Mouse (Mus musculus) bone marrow macrophage, adult 2 months (primary cell): ENCODE data around the gene Col13a1. TPM values are rescaled to one million over a fixed set of nuclear protein-coding genes. Genes with fewer than 3 reads are reported as not detected.

Experiments used
- H3K27ac ChIP-seq: 2 replicates; pipeline ENCODE4 v1.5.1; 2012; ENCODE audit warnings: low read depth, low read length; ENCODE audit not compliant: insufficient read depth
- H3K4me1 ChIP-seq: 2 replicates; pipeline ENCODE4 v1.6.1; 2012; ENCODE audit warnings: low read length; ENCODE audit not compliant: control insufficient read depth, insufficient read depth
- H3K4me3 ChIP-seq: 2 replicates; pipeline ENCODE4 v1.5.1; 2012; ENCODE audit warnings: mild to moderate bottlenecking, low read length, moderate library complexity; ENCODE audit not compliant: insufficient read depth
- CTCF ChIP-seq: IDR thresholded peaks from 2 replicates; pipeline ENCODE4 v1.5.1; 2012; ENCODE audit warnings: low read depth, mild to moderate bottlenecking, low read length, moderate library complexity
- POLR2A ChIP-seq: IDR thresholded peaks from 2 replicates; pipeline ENCODE4 v1.6.1; 2012; ENCODE audit warnings: mild to moderate bottlenecking, low read depth, low read length, borderline replicate concordance
- polyA plus RNA-seq: library from polyadenylated mRNA; stranded (reverse); fragments of >200 nt; gene quantifications from 2 replicates; pipeline ENCODE4 v1.2.4, GENCODE M21; 2012; ENCODE audit not compliant: missing spikeins, insufficient read depth, insufficient read length

Gene Col13a1
- polyA plus RNA-seq, 1 experiment = not detected

GRCm38 (mm10) chr10:62007958-62008357 lies 29.1 kb upstream of the Col13a1 start:
- Histone ChIP-seq H3K27ac (no peak overlapping the region), H3K4me3 (no peak overlapping the region), H3K4me1 (no peaks in the 10 kb centered on the region)
- TF ChIP-seq POLR2A (no peak), CTCF (no peak)

GRCm38 (mm10) chr10:62006371-62006770 lies 27.5 kb upstream of the Col13a1 start:
- no peaks in the 10 kb centered on the region for H3K4me1 ChIP-seq
- H3K4me3 ChIP-seq = no peak overlapping the region
- no peak overlapping the region for H3K27ac ChIP-seq
- TF ChIP-seq POLR2A (no peak), CTCF (no peak)

- no peak overlapping the region for H3K4me3 ChIP-seq
- TF ChIP-seq CTCF = no peak
- no peak for TF ChIP-seq POLR2A
These were observed 21.3 kb upstream of the Col13a1 start for GRCm38 (mm10) chr10:62000216-62000615.

GRCm38 (mm10) chr10:61999766-62000165 lies 20.9 kb upstream of the Col13a1 start:
- no peak for TF ChIP-seq POLR2A
- no peak for TF ChIP-seq CTCF

More at GRCm38 (mm10) chr10:62000216-62000615, 21.3 kb upstream of the Col13a1 start:
- Histone ChIP-seq H3K4me1 (no peaks in the 10 kb centered on the region), H3K27ac (no peak overlapping the region)

GRCm38 (mm10) chr10:61991481-61992424 lies 12.8 kb upstream of the Col13a1 start:
- H3K27ac ChIP-seq = no peak overlapping the region
- H3K4me3 ChIP-seq = no peak overlapping the region
- H3K4me1 ChIP-seq = no peaks in the 10 kb centered on the region
- TF ChIP-seq POLR2A = no peak
- TF ChIP-seq CTCF = no peak; the same call in 1 of the 2 replicates

More at GRCm38 (mm10) chr10:61999766-62000165, 20.9 kb upstream of the Col13a1 start:
- Histone ChIP-seq H3K4me1 (no peaks in the 10 kb centered on the region), H3K27ac (no peak overlapping the region), H3K4me3 (no peak overlapping the region)

GRCm38 (mm10) chr10:61980424-61980823 lies 1.5 kb upstream of the Col13a1 start:
- no peak overlapping the region for H3K4me3 ChIP-seq
- no peak overlapping the region for H3K27ac ChIP-seq
- TF ChIP-seq POLR2A = no peak
- peak; percentile 80 for TF ChIP-seq CTCF
- H3K4me1 ChIP-seq = peaks cover 3% of the 10 kb centered on the region; the same call in 1 of the 2 replicates

GRCm38 (mm10) chr10:61978112-61978865 lies 619 bp downstream of the Col13a1 start:
- Histone ChIP-seq H3K4me1 (peaks cover 3% of the 10 kb centered on the region; the same call in 1 of the 2 replicates), H3K27ac (no peak overlapping the region), H3K4me3 (no peak overlapping the region)
- TF ChIP-seq POLR2A (no peak), CTCF (no peak)

- Histone ChIP-seq H3K4me1 (peaks cover 3% of the 10 kb centered on the region; the same call in 1 of the 2 replicates), H3K27ac (no peak overlapping the region), H3K4me3 (no peak overlapping the region)
- TF ChIP-seq CTCF (no peak), POLR2A (no peak)
These were observed 1.4 kb downstream of the Col13a1 start for GRCm38 (mm10) chr10:61977392-61978096.

- TF ChIP-seq POLR2A (no peak), CTCF (no peak)
- H3K27ac ChIP-seq = no peak overlapping the region
- peaks cover 3% of the 10 kb centered on the region; the same call in 1 of the 2 replicates for H3K4me1 ChIP-seq
- H3K4me3 ChIP-seq = no peak overlapping the region
These were observed 1.9 kb downstream of the Col13a1 start for GRCm38 (mm10) chr10:61976987-61977386.

- Histone ChIP-seq H3K4me3 (no peak overlapping the region), H3K4me1 (no peaks in the 10 kb centered on the region), H3K27ac (no peak overlapping the region)
- TF ChIP-seq CTCF (no peak), POLR2A (no peak)
These were observed 4.3 kb downstream of the Col13a1 start for GRCm38 (mm10) chr10:61974581-61974980.
